Mouse (Mus musculus): ENCODE data around the gene Ranbp17.

DNA sequence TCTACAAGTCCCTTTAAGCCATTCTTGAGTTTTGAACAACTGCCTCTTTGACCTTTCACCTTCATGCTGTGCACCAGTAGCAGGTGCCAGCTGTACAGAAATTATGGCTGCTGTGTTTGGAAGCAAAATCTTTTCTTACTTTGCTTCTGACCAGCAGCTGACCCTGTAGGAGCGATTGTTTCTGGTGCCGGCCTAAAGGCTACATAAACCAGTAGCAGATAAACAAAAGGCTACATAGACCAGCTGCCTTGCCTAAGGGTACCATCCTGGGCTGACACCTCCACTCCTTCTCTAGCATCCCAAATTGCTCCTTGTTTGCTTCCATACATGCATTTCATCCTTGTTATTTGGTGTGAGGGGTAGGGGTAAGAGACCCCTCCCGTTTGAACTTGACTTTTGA, 279.4 kb downstream of the Ranbp17 start:
- no peak for TF ChIP-seq CTCF (IDR thresholded peaks at IDR 0.05; ENCODE audit: extremely low read depth, insufficient read depth, insufficient read length, insufficient replicate concordance)
- no peak for TF ChIP-seq POLR2A (IDR thresholded peaks at IDR 0.05; ENCODE audit: low read depth, low read length)

Measured in spleen, adult 2 months (tissue).